Mouse (Mus musculus): ENCODE data around the gene Cd70.
"Not testable (repeated sequence)": the region's sequence is repeated elsewhere in the genome, so short reads cannot be mapped to it uniquely, and the experiment has no call there.

Gene Cd70

DNA sequence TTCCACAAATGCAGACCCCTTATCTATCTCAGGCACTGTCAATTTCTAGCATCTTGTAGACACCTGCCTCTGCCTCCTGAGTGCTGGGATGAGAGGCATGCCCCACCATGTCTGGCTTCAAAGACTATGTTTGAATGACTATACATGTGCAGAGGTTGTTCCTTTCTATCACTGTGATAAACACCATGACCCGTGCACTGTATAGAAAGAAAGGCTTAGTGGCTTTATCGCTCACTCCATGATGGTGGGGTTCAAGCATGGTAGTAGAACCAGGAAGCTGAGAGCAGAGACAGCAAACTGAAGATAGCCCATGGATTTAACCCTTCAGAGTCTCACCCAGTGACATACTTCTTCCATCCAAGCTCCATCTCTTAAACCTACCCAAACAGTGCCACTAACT, 14.9 kb downstream of the Cd70 start:
- DNase-seq (ENCODE audit: low spot score): no peak

DNA sequence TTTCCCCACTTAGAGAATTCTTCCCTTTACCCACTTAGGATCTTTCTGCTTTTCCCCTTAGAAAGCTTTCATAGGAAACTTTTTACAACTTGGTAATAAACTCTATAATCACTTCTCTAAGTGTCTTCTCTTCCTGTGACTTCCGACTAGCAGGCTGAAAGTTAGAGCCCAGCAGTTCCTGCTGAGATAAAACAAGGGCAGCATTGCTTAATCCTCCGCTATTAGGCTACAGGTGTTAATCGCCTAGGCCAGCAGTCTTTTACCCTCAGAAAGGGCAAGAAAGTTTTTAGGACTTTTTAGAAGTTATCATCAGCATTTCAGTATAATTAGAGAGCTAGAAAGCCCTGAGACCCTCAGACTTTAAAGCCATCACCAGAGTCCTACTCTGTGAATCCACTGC, 15.6 kb downstream of the Cd70 start:
- not testable (repeated sequence) for DNase-seq (ENCODE audit: low spot score)

DNA sequence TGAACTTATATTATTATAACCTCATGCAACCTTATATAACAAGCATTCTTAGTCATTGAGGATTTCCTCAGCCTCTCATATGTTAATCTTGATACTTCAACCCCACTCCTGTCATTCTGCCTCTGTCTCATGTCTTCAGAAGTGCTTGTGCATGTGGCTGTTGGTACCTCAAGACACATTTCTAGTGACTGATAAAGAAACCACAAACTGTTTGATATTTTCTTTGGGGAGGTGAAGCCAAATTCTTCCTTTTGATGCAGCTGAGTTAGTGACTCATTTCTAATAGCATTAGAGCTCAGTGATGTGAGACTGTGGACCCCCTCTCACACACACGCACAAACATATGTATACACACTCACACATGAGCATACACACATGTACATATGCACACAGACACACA, 17.8 kb downstream of the Cd70 start:
- DNase-seq (ENCODE audit: low spot score): no peak

DNA sequence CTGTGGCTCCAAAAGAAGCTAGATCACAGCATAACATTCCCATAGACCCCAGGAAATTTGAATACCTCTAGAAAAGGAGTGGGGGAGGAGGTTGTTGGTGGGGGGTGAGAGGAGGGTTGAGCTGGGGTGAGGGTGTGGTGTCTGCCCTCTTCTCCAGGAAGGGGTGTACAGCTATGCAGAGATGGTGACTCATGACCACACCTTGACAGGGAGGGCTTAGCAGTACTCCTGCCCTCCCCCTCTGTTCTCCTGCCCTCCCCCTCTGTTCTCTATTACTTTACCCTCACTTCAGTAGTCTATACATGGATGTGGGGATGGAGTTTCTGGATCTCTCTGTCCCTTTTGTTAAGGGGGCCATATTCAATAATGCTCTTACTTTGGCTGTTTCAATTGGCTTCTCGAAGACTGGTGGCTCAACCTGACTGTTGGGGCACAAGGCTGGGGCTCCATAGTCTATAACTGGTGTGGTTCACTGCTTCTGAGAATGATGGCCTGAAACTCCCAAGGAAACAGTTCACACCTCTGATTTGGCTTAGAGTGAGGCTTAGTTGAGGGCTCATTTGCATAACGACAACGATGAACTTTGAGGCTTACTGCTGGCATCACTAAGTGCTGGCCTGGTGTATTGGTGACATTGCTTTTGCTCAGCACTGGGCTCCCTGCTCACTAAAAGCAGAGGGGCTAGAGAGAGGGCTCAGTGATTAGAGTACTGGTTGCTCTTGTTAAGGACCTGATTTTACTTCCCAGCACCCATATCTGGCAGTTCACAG, 23.5 kb downstream of the Cd70 start:
- no peak for DNase-seq (ENCODE audit: low spot score)

DNA sequence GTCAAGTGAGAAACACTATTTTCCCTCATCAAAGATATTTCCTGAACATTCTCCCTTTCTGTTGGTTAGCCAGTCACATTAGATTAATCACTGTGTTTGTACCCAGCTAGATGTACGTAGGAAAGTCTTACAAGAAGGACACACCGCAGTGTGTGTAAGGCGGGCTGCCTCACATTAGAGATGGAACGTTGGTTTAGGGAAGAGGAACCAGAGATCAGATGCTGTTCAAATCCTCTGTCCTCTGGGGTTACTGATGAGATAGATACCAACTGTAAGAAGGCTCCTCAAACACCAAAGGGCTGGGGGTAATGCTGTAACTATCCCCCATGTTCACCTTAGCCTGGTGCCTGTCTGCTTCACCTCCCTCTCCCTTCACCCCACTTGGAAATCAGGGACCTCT, 24.8 kb downstream of the Cd70 start:
- no peak for DNase-seq (ENCODE audit: low spot score)

DNA sequence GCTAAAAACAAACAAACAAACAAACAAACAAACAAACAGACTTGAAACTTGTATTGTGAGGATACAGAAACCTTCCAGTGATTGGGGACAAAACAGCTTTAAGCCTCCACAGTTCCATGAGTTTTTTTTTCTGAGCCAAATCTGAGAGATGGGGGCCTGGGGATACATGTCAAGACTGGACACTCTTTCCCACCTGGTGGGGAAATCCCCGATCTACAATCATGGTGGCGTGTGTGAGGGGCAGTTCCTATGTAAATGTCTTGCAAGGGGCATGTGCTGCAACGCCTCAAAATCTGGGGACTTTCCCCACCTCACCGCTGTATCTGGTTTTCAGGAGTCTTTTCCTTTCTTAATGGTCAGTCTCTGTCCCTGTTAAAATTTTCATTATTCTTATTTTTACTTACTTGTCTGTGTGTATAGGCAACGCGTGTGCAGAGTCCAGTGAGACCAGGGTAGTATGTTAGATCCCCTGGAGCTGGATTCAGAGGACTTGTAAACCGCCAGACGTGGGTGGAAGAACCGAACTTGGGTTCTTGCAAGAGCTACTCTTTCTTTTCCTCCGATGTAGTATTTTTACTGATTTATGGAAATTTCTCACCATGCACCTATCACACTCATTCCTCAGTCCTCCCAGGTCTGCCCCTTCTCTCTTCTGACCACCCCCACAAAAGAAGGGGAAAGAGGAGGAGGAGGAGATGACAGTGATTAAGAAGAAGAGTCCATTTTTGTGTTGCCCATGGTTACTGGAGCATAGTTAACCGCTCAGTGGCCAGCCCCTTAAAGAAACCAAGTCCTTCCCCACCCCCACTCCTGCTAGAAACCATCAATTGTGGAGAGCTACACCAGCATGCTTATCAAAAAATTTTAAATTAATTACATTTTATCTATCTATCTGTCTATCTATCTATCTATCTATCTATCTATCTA, 26.1 kb downstream of the Cd70 start:
- DNase-seq (ENCODE audit: low spot score): no peak

DNA sequence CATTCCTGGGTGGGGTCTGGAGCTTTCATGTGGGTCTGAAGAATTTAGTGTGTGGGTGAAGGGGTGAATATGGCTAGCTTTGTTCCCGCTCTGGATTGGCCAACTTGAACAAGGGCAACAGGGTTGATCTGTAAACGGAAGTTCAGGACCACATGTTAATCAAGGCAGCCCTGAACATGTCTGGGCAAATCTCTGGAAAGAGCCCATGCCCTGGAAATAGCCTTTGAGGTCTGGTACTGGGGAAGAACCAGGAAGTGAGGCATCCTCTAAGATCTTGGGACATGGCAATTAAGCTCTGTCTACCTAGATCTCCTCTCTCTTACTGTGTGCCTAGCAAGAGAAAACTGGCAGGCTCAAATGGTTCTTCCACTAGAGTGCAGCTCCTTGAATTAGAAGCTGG, 27.7 kb downstream of the Cd70 start:
- no peak for DNase-seq (ENCODE audit: low spot score)

DNA sequence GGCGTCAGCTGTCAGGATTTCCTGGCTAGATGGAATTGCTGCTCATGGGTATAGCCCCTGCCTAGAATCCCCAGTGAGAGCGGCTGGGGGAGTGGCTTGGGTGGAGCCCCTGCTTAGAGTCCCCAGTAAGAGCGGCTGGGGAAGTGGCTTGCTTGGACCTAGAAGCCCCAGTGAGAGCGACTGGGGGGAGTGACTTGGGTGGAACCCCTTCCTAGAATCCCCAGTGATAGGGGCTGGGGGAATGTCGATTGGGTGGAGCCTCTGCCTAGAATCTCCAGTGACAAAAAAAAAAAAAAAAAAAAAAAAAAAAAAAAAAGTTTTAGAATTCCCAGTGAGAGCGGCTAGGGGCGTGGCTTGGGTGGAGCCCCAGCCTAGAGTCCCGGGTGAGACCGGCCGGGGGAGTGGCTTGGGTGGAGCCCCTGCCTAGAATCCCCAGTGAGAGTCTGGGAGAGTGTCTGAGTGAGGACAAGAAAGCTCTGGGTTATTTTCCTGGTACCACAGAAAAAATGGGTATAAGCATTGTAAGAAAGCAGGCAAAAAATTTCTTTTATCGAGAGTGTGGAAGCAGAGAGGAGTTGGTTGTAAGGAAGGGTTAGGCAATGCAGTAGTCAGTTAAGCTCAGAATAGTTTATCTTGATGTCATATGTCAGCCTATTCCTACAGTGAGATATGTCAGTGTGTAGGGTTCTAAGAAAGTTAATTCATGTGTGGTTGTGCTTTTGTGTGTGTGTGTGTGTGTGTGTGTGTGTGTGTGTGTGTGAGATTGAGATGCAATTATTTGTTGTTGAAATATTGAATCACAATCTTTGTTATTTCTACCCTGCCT, 30.8 kb downstream of the Cd70 start:
- no peak for DNase-seq (ENCODE audit: low spot score)

DNA sequence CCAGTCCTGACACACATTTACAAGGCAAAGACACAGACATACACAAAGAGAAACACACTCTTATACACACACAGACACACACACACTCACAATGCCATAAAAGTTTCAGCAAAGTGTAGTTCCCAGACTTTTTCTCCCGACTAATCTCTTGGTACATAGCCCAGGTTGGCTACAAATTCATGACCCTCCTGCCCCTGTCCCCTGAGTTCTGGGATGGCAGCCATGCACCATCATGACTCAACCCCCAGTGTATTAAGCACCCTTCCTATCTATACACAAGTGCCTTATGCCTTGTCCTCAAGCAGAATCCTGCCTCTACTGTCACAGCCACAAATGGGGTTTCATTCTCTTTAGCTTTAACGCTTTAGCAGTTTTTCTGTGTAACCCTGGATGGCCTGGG, 32.8 kb downstream of the Cd70 start:
- DNase-seq (ENCODE audit: low spot score): no peak

DNA sequence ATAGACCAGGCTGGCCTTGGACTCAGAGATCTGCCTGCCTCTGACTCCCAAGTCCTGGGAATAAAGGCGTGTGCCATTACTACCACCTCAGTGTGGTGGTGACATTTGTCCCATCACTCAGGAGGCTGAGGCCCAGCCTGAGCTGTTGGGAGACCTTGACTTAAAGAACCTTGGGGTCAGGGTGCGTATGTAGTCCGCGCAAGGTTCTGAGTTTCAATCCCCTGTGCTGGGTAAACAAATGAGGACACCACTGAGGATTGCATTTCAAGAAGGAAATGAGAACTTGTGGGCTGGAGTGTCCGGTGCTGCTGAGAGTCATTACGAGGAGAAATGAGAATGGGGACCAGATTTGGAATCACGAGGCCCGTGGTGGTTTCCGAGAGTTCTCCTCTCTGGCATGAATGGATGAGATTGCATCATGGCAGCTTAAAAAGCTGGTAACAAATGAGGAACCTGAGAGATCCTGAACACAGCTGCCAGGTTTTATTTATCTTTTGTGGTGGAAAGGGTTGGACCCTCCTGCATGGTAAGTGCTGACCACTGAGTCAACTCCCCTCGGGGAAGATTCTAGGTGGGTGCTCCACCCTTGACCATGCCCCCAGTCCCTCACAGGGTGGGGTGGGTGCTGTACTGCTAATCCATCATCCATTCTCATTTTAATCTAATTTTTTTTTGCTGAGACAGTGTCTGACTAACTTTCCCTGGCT, 36.7 kb downstream of the Cd70 start:
- no peak for DNase-seq (ENCODE audit: low spot score)

DNA sequence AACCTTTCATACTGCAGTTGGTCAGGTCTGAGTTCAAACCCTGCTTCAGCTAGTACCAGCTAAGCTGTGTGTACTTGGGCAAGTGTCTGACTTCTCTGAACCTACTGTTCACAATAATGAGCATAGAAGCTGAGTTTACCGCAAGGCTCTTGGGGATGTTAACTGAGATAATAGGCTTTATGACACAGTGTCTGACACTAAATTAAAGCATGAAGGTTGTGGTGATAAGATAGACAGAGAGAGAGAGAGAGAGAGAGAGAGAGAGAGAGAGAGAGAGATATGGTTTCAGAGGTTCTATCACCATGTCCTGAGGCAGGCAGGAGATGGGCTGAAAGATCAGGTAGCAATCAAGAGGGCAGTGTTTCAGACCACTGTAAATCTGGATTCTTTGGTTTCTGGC, 39.6 kb downstream of the Cd70 start:
- no peak for DNase-seq (ENCODE audit: low spot score)

DNA sequence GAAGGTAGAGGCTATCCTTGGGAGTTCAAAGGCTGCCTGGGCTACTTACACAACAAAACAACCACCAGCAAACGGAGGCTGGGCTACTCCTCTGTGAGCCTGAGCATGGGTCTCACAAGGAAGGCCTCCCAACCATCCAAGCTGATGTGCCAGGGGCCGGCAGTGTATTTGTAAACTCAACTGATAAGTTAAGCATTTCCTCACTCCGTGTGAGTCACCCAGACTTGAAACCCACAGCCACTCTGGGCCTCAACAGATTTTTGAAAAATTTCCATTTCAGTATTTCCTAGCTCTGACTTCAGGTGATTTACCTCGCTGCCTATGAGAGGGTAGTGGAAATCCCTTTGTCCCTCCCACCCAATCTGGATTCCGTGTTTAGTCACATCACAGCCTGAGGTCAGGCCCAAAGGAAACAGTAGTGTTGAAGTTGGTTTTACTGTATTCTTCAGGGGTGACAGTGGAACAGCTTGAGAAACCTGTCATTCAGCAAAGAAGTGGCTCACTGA, 40.9 kb downstream of the Cd70 start:
- no peak for DNase-seq (ENCODE audit: low spot score)

DNA sequence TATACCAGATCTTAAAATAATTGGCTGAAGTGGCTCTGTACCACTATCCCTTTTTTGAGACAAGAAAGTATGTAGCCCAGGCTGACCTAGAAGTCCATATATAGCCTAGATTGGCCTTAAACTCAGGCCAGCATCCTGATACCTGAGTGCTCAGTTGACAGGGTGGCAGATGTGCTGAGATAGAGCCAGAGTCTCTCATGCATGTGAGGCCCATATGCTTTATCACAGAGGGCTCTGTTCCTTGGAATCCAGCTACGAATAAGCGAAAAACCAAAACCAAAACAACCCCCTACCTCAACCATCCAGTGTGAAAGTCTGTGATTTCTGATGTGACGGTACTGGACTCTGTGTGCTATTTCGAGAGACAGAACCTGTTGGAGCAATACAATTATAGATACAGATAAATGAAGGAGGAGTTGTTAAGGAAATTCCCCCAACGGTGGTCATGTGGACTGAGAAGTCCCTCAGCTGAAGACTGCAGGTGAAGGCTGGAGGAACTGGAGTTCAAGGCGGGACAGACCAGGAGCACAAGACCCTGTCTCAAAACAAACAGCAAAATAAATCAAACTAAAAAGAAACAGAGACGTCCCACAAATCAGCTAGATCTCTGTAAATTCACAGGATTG, 41.4 kb downstream of the Cd70 start:
- no peak for DNase-seq (ENCODE audit: low spot score)

DNA sequence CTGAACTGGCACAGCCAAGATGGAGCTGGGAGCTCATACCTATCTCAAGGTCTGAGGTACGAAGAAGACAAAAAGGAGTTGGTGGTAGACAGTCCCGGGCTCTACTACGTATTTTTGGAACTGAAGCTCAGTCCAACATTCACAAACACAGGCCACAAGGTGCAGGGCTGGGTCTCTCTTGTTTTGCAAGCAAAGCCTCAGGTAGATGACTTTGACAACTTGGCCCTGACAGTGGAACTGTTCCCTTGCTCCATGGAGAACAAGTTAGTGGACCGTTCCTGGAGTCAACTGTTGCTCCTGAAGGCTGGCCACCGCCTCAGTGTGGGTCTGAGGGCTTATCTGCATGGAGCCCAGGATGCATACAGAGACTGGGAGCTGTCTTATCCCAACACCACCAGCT, 42.5 kb downstream of the Cd70 start:
- no peak for DNase-seq (ENCODE audit: low spot score)

DNA sequence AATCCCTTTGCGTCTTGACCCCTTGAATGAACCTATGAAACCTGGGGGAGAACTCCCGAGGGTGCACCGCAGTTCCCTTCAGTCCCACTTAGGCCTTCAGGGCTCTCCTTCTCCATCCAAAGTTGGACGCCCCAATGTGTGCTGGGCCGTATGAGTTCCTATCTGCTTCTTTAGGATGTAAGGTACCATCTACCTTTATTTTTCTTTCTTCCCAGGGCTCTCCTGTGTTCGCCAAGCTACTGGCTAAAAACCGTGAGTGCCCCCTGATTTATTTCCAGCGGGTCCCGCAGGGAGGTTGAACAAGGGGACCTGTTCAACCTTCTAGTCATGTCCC, 43.6 kb downstream of the Cd70 start:
- DNase-seq (ENCODE audit: low spot score): no peak

DNA sequence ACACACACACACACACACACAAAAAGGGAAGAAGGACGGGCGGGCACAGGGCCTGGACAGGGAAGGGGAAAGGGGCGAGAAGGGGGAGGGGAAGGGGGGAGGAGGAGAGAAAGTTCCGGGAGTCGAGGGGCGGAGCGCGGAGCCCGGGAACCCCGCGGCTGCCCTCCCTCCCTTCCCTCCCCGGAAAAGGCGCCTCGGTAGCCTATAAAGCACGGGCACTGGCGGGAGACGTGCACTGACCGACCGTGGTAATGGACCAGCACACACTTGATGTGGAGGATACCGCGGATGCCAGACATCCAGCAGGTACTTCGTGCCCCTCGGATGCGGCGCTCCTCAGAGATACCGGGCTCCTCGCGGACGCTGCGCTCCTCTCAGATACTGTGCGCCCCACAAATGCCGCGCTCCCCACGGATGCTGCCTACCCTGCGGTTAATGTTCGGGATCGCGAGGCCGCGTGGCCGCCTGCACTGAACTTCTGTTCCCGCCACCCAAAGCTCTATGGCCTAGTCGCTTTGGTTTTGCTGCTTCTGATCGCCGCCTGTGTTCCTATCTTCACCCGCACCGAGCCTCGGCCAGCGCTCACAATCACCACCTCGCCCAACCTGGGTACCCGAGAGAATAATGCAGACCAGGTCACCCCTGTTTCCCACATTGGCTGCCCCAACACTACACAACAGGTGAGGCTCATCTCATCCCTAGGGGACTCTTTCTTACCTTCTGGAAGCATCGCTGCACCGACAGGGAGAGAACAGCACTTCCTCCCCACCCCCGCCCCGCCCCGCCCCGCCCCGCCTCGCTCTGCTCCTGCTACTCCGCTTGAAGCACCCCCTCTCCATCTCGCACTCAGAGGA, 44.2 kb downstream of the Cd70 start, which contains the start of gene Tnfsf9:
Gene Tnfsf9, plus strand, starts transcription at position 145 of the 854 bp plus-strand sequence.
- DNase-seq (ENCODE audit: low spot score): no peak

DNA sequence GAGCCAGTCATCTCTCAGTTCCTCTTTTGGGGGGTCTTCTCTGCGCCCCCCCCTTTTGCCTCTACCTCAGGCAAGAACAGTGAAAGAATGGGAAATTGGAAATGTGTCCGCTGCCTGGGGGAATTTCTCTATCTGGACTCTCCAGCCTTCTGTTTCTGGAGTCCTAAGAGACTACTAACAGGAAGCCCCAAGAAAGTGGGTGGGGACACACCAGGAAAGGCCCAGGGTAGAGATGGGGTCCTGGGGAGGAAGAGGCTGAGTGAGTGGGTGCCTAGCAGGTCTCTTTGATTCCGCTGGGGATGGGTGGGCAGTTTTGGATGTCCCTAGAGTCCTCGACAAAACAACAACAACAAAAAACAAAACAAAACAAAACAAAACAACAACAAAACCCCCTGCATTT, 45.1 kb downstream of the Cd70 start:
- DNase-seq (ENCODE audit: low spot score): no peak

DNA sequence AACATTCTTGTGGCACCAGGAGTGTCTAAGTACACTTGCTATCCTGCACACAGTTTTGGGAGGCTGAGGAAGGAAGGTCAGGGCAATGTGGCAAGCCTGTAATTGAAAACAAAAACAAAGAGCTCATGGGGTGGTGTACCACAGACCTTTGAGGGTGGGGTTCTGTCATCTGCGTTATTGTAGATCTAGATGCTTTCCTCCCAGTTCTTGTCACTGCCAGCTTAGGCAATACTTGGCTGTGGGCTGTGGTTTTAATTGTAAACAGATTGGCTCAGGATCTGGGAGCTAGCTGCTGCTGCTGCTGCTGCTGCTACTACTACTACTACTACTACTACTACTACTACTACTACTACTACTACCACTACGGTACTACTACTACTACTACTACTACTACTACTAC, 47.3 kb downstream of the Cd70 start:
- no peak for DNase-seq (ENCODE audit: low spot score)

DNA sequence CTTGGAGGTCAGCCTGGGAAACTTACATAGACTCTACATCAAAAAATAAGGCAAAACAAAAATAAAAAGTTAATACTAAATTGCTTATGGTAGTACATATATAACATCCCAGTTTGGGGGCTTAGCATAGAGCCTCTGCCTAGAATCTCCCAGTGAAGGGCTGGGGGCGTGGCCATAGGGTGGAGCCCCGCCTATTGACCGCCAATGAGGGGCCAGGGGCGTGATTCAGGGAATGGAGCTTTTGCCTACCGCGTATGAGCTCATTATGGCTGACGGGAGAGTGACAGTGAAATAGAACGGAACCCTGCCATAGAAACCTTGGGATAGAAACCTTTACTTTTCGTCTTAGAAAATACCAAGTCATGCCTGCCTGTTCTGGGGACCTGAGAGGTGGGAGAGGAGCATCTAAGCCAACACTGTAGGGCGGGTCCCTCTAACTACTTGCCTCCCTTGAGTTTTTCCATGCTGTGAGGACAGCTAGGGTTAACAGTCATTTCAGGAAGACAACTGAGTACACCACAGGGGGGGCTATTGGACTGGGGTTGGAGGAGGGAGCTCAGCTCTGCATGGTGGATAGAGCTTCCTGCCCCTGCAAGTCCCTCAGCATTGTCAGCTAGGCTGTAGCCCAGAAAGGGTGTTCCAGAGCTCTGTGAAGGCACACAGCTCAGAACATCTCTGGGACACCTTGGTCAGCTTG, 49.8 kb downstream of the Cd70 start:
- no peak for DNase-seq (ENCODE audit: low spot score)

DNA sequence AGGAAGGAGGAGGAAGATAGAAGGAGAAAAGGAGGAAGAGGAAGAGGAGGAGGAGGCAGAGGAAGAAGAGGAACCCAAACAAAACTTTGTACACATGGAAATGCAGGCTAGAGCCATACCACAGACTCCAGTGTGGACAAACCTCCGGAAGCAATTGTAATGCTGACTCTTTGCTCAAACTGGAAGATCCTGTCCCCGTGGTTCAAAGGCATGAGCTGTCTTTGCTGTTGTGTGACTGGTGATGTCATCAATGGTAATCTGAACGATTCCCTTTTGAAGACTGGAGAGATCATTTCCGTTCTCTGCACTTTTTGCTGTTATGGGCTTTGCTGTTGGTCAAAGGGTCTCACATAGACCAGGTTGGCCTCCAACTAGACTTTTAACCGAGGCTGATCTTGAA, 51.3 kb downstream of the Cd70 start:
- no peak for DNase-seq (ENCODE audit: low spot score)

Data from spleen, adult 12 weeks (tissue).